Mouse (Mus musculus) small intestine, adult 2 months (tissue): ENCODE results near the gene Ms4a4c.

ENCODE experiments used
- CTCF ChIP-seq: fragments of 200-500 bp; IDR thresholded peaks from 2 replicates; pipeline ENCODE4 v1.5.1; 2012; ENCODE audit warnings: low read depth, mild to moderate bottlenecking, control low read depth, inconsistent platforms, low read length, moderate library complexity, mixed read lengths; ENCODE audit not compliant: insufficient replicate concordance, insufficient read length; ENCODE audit errors: extremely low read depth
- POLR2A ChIP-seq: fragments of 200-500 bp; IDR thresholded peaks from 2 replicates; pipeline ENCODE4 v1.6.1; 2012; ENCODE audit warnings: low read depth, mild to moderate bottlenecking, control low read depth, inconsistent platforms, low read length, moderate library complexity

GRCm38 (mm10) chr19:11404527-11404926 is at the start of gene Ms4a4c:
- TF ChIP-seq CTCF (no peak), POLR2A (no peak)
